Mouse (Mus musculus) liver, embryonic 13.5 days (tissue): ENCODE measurements around the gene Rnf207. TPM values are rescaled to one million over a fixed set of nuclear protein-coding genes. Genes with fewer than 3 reads are reported as not detected.
A peak's percentile ranks its signal among the peaks of the same experiment; 100 is the strongest.

Experiments
- ATAC-seq: fragments of 200-750 bp; cut with Nextera tagmentation; 2 replicates; pipeline ENCODE4 v1.8.0; 2017; ENCODE audit warnings: low read depth, mild to moderate bottlenecking, moderate number of reproducible peaks, moderate library complexity
- DNase-seq: peaks from one replicate; pipeline ENCODE4 v3.0.0; 2022
- H3K27ac ChIP-seq: fragments of 300-500 bp; sonication (generic); 2 replicates; pipeline ENCODE4 v1.5.1; 2015; ENCODE audit warnings: moderate library complexity, mild to moderate bottlenecking, inconsistent platforms
- H3K27me3 ChIP-seq: fragments of 300-500 bp; sonication (generic); 2 replicates; pipeline ENCODE4 v1.6.1; 2015; ENCODE audit warnings: mild to moderate bottlenecking, inconsistent platforms
- H3K36me3 ChIP-seq: fragments of 300-500 bp; sonication (generic); 2 replicates; pipeline ENCODE4 v1.6.1; 2015; ENCODE audit warnings: mild to moderate bottlenecking, inconsistent platforms
- H3K4me1 ChIP-seq: fragments of 300-500 bp; sonication (generic); replicated peaks from 2 replicates; pipeline ENCODE4 v1.6.1; 2015; ENCODE audit warnings: inconsistent platforms
- H3K4me2 ChIP-seq: fragments of 300-500 bp; sonication (generic); 2 replicates; pipeline ENCODE4 v1.6.1; 2015; ENCODE audit warnings: inconsistent platforms, mild to moderate bottlenecking, moderate library complexity
- H3K4me3 ChIP-seq: fragments of 300-500 bp; sonication (generic); replicated peaks from 2 replicates; pipeline ENCODE4 v1.5.1; 2015; ENCODE audit warnings: mild to moderate bottlenecking, inconsistent platforms
- H3K9ac ChIP-seq: fragments of 300-500 bp; sonication (generic); 2 replicates; pipeline ENCODE4 v1.6.1; 2015; ENCODE audit warnings: mild to moderate bottlenecking, inconsistent platforms
- H3K9me3 ChIP-seq: fragments of 300-500 bp; sonication (generic); replicated peaks from 2 replicates; pipeline ENCODE4 v1.6.1; 2016; ENCODE audit warnings: inconsistent platforms
- WGBS: fragments of 180-500 bp; shearing (Covaris S2); methylation state at CpG from one replicate; pipeline ENCODE4 v1.1.7; 2015; ENCODE audit not compliant: insufficient replicate concordance; 5-methylcytosine and 5-hydroxymethylcytosine counted together
- polyA plus RNA-seq: library from polyadenylated mRNA; unstranded; fragments of >200 nt; fragmentation: Nextera tagmentation; extraction: Ambion mirVana; gene quantifications from 2 replicates; pipeline ENCODE4 v1.2.1, GENCODE M21; 2015

Rnf207 gene
- polyA plus RNA-seq, 1 experiment from 2014 or later, result 0.31 TPM

DNA sequence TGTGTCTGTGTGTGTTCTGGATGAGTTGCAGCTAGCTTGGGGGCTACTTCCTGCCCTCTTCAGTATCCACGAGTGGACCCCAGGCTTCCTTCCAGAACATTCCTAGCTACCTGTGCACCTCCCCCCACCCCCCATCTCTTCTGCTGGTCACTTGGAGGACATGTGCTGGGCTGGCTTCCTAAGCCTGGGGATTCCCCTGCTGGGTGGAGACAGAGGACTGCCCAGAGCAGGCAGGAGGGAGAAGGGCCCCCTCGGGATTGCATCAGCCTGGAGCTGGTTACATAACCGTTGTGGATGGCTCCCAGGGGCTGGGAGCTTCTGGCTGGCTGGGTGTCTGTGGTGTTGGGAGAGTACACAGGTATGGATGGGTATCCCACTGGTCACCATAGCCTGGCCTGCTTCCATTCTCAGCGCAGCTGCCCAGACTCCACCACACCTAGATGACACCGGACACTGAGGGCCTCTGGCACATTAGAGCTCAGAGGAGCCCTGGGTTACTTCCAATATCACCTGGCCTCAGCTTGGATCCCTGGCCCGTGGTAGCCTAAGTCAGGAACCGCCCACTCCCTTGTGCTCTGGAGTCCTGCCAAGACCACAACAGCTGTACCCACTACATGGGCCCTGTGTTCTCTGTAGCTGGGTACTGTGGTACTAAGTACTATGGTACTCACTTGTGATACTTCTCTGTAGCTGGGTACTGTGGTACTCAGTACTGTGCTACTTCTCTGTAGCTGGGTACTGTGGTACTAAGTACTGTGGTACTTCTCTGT is 26.5 kb upstream of the Rnf207 start:
- no peak for DNase-seq
- 38% methylated on average over 7 of the region's 7 CpGs for WGBS

DNA sequence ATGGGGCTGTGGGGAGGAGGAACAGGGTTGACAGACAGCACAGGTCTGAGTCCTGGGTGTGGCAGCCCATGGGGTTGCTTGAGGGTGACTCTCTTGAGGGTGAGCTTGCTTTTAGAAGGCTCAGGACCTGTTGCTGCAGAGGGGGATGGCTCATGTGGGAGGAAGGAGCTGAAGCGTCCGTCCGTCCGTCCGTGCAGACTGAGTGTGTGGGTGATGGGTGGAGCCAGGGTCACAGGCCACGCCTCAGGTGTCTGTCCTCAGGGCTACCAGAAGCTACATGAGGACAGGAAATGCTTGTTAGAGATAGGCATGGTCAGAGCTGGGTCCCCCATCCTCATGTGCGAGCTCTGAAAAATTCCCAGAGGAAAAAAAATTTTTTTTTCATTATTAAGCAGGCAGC is 25.9 kb upstream of the Rnf207 start:
- WGBS, result 15% methylated on average over 7 of the region's 7 CpGs

More for the DNA sequence above, 26.5 kb upstream of the Rnf207 start:
- Histone ChIP-seq H3K27ac (no peak overlapping the region), H3K4me2 (no peak overlapping the region), H3K9me3 (no peaks in the 10 kb centered on the region), H3K27me3 (peaks cover 70% of the 10 kb centered on the region), H3K36me3 (no peaks in the 10 kb centered on the region), H3K9ac (no peak overlapping the region), H3K4me1 (peaks cover 21% of the 10 kb centered on the region), H3K4me3 (no peak overlapping the region)
- ATAC-seq, result peak; percentile 71

DNA sequence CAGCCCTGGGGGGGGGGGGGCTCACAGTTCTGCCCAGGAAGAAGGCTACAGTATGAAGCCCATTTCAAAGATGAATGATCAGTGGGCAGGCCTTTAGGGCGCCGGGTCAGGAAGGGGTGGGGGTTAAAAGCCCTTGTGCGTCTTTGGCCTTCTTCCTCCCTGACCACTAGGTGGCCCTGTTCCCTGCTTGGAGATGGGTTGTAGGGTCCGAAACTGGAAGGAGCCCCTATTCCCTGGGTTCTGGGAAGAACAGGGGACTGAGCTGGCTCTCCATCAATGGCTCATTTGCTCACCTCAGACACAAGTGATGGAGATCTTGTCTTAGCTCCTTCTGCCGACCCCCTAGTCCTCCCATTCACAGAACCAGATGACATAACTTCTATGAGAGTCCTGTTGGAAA is 24.5 kb upstream of the Rnf207 start:
- no peak overlapping the region for H3K4me3 ChIP-seq
- H3K36me3 ChIP-seq, result no peaks in the 10 kb centered on the region
- no peak overlapping the region for H3K4me2 ChIP-seq
- peaks cover 70% of the 10 kb centered on the region for H3K27me3 ChIP-seq
- H3K9ac ChIP-seq, result no peak overlapping the region
- no peak overlapping the region for H3K27ac ChIP-seq
- no peaks in the 10 kb centered on the region for H3K9me3 ChIP-seq
- ATAC-seq (no peak), DNase-seq (no peak)
- peaks cover 31% of the 10 kb centered on the region for H3K4me1 ChIP-seq
- 9% methylated on average over 5 of the region's 5 CpGs for WGBS

More for the DNA sequence above, 25.9 kb upstream of the Rnf207 start:
- H3K4me1 ChIP-seq, result peaks cover 21% of the 10 kb centered on the region
- ATAC-seq, result peak; percentile 29
- no peak overlapping the region; the same call in 1 of the 2 replicates for H3K9ac ChIP-seq
- no peak overlapping the region for H3K4me3 ChIP-seq
- no peak for DNase-seq
- H3K27ac ChIP-seq, result no peak overlapping the region
- no peak overlapping the region for H3K4me2 ChIP-seq
- no peaks in the 10 kb centered on the region for H3K36me3 ChIP-seq
- H3K9me3 ChIP-seq, result no peaks in the 10 kb centered on the region
- H3K27me3 ChIP-seq, result peaks cover 70% of the 10 kb centered on the region

DNA sequence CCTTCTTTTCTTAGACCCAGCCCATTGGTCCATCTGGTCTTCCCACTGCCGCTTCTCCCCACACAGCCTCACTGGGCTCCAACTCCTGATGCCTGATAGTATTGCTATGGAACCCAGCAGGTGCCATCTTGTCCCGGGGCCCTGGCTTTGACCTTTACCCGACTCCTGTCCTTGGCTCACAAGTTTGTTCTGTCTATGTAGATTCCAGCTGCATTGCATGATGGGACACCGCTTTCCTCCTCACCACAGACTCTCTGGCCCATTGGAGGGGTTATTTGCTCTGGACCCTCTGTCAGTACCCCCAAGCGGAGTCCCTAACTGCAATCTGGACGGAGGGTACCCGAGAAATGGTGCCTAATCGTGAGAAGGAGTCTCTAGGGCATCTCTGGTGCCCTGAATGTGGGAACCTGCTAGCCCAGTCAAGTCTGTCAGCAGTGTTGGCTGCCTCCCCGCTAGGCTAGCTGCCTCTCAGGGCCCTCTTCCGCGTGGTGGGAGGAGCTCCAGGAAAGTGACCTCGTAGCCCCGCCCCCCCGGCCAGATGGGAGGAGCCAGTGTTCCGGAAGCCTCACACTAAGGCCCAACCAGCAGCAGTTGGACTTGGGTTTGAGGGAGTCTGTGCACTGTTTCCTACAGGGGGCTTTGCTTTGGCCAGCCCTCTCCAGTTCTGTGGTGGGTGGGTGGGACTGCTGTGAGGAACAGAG is 21.9 kb upstream of the Rnf207 start:
- no peak overlapping the region for H3K27ac ChIP-seq
- ATAC-seq (no peak), DNase-seq (no peak)
- H3K27me3 ChIP-seq, result peaks cover 86% of the 10 kb centered on the region
- H3K4me2 ChIP-seq, result no peak overlapping the region
- WGBS, result 30% methylated on average over 15 of the region's 15 CpGs
- H3K36me3 ChIP-seq, result 0 out of 2 replicates have a peak, but pooled peaks cover 3% of the 10 kb centered on the region
- no peak overlapping the region for H3K9ac ChIP-seq
- H3K4me1 ChIP-seq, result peaks cover 28% of the 10 kb centered on the region
- H3K4me3 ChIP-seq, result no peak overlapping the region
- no peaks in the 10 kb centered on the region for H3K9me3 ChIP-seq

DNA sequence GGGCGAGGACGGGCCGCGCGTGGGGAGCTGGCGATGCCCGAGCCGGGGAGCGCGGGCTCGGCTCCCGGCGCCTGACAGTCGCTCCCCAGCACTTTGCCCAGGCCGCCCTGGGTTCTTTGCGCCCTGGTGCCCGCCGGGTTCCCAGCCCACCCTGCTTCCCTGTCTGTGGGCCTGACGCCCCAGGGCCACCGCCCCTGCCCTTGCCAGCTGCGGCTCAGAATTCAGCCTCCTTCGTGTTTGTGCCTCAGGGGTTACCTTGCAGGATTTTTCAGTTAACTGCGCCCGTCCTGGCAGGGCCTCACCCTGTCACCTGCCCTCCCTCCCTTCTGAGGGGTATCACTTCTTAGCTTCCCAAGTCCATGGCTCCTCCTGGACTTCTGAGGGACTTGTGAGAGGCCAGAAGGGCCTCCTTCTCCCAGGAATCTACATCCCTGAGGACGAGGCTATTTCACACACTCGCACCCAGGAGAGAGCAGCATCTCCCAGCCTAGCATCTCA is 20.5 kb upstream of the Rnf207 start:
- no peaks in the 10 kb centered on the region for H3K9me3 ChIP-seq
- H3K36me3 ChIP-seq, result peaks cover 15% of the 10 kb centered on the region
- no peak overlapping the region for H3K27ac ChIP-seq
- WGBS, result 8% methylated on average over 15 of the region's 26 CpGs
- peak overlapping the region; percentile 61 for H3K4me2 ChIP-seq
- H3K4me1 ChIP-seq, result peaks cover 14% of the 10 kb centered on the region
- H3K4me3 ChIP-seq, result peak overlapping the region; percentile 41
- H3K9ac ChIP-seq, result no peak overlapping the region
- ATAC-seq (no peak), DNase-seq (no peak)
- peaks cover 84% of the 10 kb centered on the region for H3K27me3 ChIP-seq

DNA sequence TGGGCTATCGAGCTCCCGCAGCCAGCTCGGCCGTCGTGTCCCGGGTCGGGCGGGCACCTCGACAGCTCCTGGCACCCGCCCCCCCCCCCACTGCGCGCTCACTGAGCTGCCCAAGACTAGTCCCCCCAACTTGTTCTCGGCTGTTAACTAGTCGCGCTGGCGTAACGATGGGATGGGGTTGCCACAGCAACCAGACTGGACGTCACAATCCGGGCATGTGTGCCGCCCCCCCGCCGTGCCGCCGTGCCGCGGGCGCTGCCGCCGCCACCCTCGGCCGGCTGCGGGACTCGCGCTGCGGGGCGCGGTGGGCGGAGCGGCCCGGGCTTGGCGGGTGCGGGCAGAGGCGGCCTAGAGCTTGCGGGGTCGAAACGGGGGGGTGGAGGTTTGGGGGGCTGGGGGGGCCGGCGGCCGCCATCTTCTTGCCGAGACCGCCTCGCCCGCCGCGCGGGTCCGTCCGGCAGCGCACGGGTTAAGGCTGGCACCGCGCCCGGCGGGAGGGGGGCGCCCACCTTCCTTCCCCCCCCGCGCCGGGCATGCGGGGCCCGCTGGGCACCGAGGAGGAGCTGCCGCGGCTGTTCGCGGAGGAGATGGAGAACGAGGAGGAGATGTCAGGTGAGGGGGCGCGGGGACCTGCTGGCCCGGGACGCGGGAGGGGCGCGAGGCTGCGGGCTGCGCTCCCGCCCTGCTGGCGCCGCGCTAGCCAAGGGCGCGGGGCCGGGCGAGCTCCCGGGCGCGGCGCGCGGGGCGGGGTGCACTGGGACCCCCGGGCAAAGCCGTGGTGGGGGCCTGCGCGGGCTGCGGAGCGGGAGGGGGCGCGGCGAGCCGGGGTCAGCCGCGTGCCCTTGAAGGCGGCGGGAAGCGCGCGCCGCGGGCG is 19.9 kb upstream of the Rnf207 start, which contains the start of gene Chd5:
Chd5 (plus strand) TSS at position 233 of the 874 bp plus-strand sequence.
- DNase-seq (no peak), ATAC-seq (no peak)
- Histone ChIP-seq H3K9me3 (no peaks in the 10 kb centered on the region), H3K4me1 (peaks cover 14% of the 10 kb centered on the region), H3K27me3 (peaks cover 78% of the 10 kb centered on the region), H3K9ac (no peak within 1 kb of the TSS), H3K4me2 (peak within 1 kb of the TSS; percentile 61), H3K36me3 (peaks cover 22% of the 10 kb centered on the region), H3K27ac (no peak within 1 kb of the TSS), H3K4me3 (peak within 1 kb of the TSS; percentile 41)
- WGBS, result 4% methylated on average over 79 of the region's 120 CpGs

DNA sequence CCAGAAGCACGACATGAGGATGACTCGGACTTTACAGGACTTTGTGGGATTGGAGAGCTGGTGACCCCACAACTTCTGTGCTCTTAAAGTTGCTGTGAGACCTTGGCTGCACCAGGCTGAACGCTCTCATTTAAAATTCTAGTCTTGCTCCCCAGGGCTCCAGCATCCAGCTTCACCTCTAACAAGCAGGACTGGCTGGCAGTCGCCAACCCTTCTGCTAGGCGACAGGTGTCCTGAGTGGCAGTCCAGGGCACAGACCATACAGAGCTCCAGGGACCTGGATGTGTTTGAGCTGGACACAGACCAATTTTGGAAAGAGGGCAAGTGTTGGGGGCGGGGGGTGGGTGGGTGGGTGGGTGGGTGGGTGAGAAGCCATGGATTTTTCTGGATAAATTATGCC is 19.0 kb upstream of the Rnf207 start:
- 39% methylated on average over 6 of the region's 6 CpGs for WGBS
- Histone ChIP-seq H3K36me3 (peaks cover 31% of the 10 kb centered on the region), H3K27me3 (peaks cover 69% of the 10 kb centered on the region), H3K4me2 (no peak overlapping the region), H3K27ac (no peak overlapping the region), H3K9me3 (no peaks in the 10 kb centered on the region), H3K9ac (no peak overlapping the region), H3K4me1 (peaks cover 14% of the 10 kb centered on the region), H3K4me3 (no peak overlapping the region)
- ATAC-seq, result no peak
- DNase-seq, result no peak

DNA sequence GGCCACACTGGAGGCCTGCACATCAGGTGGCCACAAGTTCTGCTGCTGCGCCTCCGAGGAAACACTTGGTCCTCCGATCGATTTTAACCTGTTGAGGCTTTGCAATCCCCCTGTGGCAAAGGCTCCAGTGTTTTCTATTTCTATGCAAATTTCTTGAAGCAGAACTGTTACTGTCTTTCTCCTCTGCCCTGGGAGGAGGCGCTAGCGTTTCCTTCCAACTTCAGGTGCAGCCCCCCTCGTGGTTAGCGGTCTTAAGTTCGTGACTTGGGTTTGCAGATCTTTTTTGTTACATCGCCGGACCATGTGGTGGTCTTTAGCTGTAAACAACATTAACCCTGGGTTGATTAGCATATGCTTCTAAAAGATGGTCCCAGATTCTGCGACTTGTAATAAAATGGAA is 14.8 kb upstream of the Rnf207 start:
- H3K27ac ChIP-seq, result no peak overlapping the region
- ATAC-seq (no peak), DNase-seq (no peak)
- WGBS, result 87% methylated on average over 12 of the region's 12 CpGs
- H3K27me3 ChIP-seq, result peaks cover 27% of the 10 kb centered on the region
- H3K4me3 ChIP-seq, result no peak overlapping the region
- H3K9me3 ChIP-seq, result no peaks in the 10 kb centered on the region
- H3K4me1 ChIP-seq, result peaks cover 9% of the 10 kb centered on the region
- no peak overlapping the region for H3K4me2 ChIP-seq
- no peak overlapping the region for H3K9ac ChIP-seq
- peaks cover 73% of the 10 kb centered on the region for H3K36me3 ChIP-seq

DNA sequence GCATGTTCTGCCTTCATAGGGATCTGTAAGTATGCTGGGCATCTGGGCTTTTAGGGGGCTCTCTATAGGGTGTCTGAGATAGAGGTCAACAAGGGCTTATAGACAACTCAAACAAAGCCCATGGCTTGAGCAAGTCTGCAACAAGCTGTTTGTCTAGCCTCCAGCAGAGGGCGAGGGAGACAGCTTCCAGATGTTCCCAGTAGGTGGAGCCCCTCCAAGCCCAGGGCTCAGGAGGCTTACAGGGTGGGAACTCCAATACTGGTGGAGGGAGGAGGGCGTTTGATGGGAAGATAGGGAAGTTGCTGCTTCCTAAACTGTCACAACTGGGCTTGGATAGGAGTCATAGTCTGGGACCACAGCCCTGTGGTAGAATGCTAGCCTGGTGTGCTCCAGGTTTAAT is 14.2 kb upstream of the Rnf207 start:
- H3K36me3 ChIP-seq, result peaks cover 78% of the 10 kb centered on the region
- H3K4me2 ChIP-seq, result no peak overlapping the region
- WGBS, result 32% methylated on average over 2 of the region's 2 CpGs
- H3K9ac ChIP-seq, result no peak overlapping the region
- H3K9me3 ChIP-seq, result no peaks in the 10 kb centered on the region
- peaks cover 14% of the 10 kb centered on the region for H3K4me1 ChIP-seq
- peaks cover 21% of the 10 kb centered on the region for H3K27me3 ChIP-seq
- no peak overlapping the region for H3K4me3 ChIP-seq
- no peak overlapping the region for H3K27ac ChIP-seq
- ATAC-seq (peak; percentile 49), DNase-seq (peak; percentile 36)

DNA sequence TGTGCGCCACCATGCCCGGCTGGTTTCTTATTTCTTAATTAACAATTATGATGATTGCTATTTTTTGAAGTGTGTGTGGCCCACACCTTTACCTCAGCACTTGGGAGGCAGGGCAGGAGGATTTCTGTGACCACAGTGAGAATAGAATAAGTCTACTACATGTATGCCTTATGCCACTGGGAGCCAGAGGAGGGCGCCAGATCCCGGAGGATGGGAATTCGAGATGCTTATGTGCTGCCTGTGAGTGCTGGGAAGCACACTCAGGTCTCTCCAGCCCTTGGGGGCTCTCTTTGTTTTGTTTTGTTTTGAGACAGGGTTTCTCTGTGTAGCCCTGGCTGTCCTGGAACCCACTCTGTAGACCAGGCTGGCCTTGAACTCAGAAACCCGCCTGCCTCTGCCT is 9.9 kb upstream of the Rnf207 start:
- Histone ChIP-seq H3K4me3 (no peak overlapping the region), H3K4me2 (peak overlapping the region; percentile 17), H3K27ac (no peak overlapping the region), H3K36me3 (peaks cover 63% of the 10 kb centered on the region), H3K9ac (no peak overlapping the region), H3K9me3 (no peaks in the 10 kb centered on the region), H3K4me1 (peaks cover 40% of the 10 kb centered on the region), H3K27me3 (no peaks in the 10 kb centered on the region)
- ATAC-seq (no peak), DNase-seq (peak; percentile 31)
- WGBS, result 67% methylated on average over 6 of the region's 6 CpGs

DNA sequence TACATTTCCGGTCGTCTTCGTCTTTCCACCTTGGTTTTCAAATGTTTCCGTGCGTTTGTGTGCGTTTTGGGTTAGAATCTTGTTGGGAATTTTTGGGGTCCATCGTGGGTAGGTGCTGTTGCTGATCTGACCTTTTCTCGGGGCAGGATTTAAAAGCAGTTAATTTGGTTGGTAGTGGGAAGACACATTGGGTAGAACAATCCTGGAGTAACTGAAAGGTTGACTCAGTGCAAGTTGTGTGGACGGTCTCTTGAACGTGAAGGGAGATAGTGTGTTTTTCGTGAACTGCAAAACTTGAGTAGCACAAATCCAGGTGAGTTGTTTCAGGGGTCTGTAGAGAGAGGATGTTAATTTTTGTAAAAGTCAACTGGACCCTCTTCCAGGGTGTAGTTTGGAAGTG is 7.8 kb upstream of the Rnf207 start:
- Histone ChIP-seq H3K27ac (peak overlapping the region; percentile 80), H3K36me3 (peaks cover 42% of the 10 kb centered on the region), H3K4me3 (peak overlapping the region; percentile 84), H3K9me3 (no peaks in the 10 kb centered on the region), H3K4me2 (peak overlapping the region; percentile 91), H3K4me1 (peaks cover 40% of the 10 kb centered on the region), H3K27me3 (no peaks in the 10 kb centered on the region), H3K9ac (peak overlapping the region; percentile 89)
- DNase-seq (no peak), ATAC-seq (no peak)
- WGBS, result 1% methylated on average over 11 of the region's 11 CpGs
